Mouse (Mus musculus) induced T-regulatory cell, adult 2 months (primary cell): Measurements from ENCODE around the gene Abtb2.
A peak's percentile ranks its signal among the peaks of the same experiment; 100 is the strongest.

Source experiments
- DNase-seq: peaks from one replicate; pipeline ENCODE4 v3.0.0-alpha.2; 2012; ENCODE audit warnings: low read depth

Abtb2 gene

DNA sequence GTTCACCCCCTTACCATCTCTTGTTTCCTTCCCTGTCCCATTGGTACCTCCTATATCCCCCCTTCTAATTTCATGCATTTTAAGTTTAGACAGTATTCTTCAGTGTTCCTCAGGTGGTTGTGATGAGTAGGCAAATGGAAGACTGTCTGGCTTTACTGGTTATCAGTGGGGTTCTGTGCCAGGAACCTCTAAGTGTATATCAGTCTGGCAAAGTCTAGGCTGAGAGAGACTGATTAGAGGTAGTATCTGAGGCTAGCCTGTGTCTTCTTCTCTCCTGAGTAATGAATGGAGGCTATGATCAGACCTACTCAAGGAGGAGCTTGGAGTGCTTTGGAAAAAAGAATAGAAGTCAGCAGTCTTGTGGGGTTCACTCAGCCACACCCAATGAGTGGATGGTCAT, 18.0 kb downstream of the Abtb2 start:
- no peak for DNase-seq

GRCm38 (mm10) chr2:103586423-103586822, 20.3 kb downstream of the Abtb2 start:
- no peak for DNase-seq

DNA sequence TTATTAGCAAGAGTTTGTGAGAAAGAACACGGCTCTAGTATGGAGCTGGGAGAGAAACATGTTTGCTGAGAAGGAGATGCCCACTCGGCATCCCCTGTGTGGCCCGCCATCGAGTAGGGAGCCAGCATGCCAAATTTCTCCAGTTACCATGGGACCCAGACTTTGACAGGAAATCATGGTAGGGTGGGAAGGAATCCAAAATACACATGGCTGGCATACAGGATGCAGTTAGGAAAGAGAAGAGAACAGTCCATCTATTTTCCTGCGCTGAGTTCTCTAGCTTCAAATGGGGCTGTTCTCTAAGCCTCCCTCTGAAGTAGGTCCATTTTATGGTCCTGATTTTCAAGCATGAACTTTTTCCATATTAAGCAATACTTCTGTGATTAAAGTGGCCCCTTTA, 22.7 kb downstream of the Abtb2 start:
- no peak for DNase-seq

GRCm38 (mm10) chr2:103589400-103589799, 23.3 kb downstream of the Abtb2 start:
- DNase-seq: no peak

DNA sequence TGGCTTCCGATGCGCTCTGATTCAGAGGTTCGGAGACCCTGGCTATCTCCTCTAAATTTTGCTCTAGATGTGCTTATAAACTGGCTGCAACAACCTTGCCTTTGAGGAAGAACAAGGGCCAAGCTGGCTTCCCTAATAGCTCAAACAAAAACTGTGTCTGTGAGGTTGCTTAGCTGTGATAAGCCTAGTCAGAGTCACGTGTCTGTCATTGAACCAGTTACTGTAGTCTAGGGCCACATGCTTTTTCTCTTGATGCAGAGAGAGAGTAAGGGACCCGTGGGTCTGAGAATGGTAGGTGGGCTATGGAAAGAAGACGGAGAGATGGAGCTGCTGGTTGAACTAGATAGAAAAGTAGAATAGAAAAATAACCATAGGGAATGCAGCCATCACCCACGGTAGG, 24.5 kb downstream of the Abtb2 start:
- no peak for DNase-seq

- DNase-seq: no peak
Observed at GRCm38 (mm10) chr2:103591742-103592590, 25.9 kb downstream of the Abtb2 start.

GRCm38 (mm10) chr2:103592591-103592929, 26.4 kb downstream of the Abtb2 start:
- DNase-seq: no peak

- DNase-seq: no peak
Observed at GRCm38 (mm10) chr2:103594592-103595011, 28.5 kb downstream of the Abtb2 start.

DNA sequence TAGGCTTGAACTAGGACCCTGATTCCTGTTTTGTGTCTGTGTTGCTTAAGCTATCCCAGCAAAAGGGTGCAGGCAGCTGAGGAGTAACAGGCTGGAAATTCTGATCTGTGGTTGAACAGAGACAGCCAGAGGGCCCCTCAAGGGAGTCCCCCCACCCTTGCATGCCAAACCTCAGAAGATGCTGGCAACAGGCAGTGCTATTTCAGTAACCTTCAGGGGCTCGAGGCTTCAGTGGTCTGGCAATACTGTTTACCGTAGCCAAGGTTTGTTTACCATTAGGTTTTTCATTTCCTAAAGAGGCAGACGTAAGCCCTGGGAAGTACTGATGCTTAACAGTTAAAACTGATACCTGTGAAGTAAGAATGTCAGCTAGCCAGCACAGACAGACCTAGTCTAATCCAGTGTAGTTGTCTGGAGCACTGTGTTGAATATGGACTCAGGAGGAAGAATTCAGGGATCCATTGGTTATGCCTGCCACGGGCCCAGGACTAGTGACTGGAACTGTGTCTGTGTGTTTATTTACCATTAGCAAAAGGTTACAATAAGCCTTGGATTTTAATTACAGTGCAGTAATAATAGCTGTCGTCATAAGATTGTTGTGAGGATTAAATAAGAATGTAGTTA, 29.0 kb downstream of the Abtb2 start:
- no peak for DNase-seq

GRCm38 (mm10) chr2:103599296-103599695, 33.2 kb downstream of the Abtb2 start:
- no peak for DNase-seq

GRCm38 (mm10) chr2:103600165-103600891, 34.2 kb downstream of the Abtb2 start:
- DNase-seq: peak; percentile 70

DNA sequence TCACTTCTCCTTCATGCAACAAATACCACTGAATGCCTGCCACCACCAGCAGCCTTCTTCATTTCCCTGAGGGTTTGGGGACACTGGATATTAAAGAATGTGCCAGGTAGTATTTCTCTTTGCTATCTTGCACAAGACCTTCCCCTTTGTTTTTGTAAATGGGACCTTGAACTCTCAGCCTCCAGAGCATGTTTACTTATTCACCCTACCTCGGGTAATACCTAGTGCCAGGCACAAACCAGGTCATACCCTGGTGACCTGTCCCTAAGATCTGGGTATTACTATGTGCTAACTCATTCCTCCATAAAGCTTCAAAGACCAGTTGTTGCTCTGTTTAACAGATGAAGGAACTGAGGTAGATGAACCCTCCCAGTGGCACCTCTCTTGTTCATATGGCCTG, 35.0 kb downstream of the Abtb2 start:
- DNase-seq: peak; percentile 18

GRCm38 (mm10) chr2:103601531-103601930, 35.4 kb downstream of the Abtb2 start:
- no peak for DNase-seq

- no peak for DNase-seq
Observed at GRCm38 (mm10) chr2:103603209-103603608, 37.1 kb downstream of the Abtb2 start.

- DNase-seq: no peak
Observed at GRCm38 (mm10) chr2:103603869-103604268, 37.8 kb downstream of the Abtb2 start.

- DNase-seq: no peak
Observed at GRCm38 (mm10) chr2:103605805-103606498, 39.8 kb downstream of the Abtb2 start.

GRCm38 (mm10) chr2:103607926-103608325, 41.8 kb downstream of the Abtb2 start:
- no peak for DNase-seq

- no peak for DNase-seq
Observed at GRCm38 (mm10) chr2:103608947-103609346, 42.8 kb downstream of the Abtb2 start.

GRCm38 (mm10) chr2:103609499-103609898, 43.4 kb downstream of the Abtb2 start:
- no peak for DNase-seq

DNA sequence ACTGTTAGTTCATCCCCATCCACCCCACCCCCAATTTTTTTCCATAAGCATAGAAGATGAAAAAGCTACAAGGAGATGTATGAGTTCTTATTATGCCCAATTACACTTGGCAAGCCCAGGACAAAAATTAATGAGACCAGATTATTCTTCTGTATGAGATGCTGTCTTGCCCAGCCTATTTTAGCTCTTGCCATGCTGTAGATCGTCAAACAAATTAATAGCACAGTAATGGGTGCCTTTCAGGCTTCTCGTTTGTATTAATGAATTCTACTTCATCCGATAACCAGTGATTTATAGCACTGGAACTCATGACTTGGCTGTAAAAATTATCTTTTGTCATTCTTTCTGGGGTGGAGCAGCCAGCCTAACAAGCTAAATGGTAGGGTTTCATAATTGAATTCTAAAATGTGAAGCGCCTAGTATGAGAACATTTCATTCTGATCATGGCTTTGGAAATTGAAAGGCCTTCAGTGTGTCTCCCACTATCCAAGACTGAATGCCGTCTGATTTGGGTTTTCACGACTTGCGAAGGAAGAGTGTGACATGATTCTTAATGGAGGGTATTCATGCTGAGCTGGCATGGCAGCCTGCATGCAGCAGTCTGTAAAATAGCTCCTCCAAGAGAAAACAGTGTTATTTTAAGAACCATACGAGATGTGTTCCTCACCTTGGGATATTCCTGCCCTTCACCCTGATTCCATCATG, 44.9 kb downstream of the Abtb2 start:
- DNase-seq: no peak

DNA sequence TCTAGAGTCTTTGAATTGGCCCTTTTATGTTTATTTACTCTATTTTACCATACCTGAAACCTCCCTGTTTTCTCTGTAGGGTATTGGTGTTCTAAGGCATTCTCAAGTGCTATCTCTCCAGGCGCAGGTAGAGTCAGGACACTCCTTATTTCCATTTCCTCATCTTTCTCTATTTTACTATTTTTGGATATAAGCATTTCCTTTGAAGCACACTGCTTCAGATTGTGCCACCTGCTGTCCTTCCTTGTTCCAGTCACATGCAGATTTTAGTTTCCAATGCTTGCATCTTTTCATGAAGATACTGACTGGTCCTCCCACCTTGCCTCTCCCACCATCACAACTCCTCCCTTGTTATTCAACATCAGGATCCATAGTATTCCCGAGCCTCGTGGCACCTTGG, 47.8 kb downstream of the Abtb2 start:
- no peak for DNase-seq

DNA sequence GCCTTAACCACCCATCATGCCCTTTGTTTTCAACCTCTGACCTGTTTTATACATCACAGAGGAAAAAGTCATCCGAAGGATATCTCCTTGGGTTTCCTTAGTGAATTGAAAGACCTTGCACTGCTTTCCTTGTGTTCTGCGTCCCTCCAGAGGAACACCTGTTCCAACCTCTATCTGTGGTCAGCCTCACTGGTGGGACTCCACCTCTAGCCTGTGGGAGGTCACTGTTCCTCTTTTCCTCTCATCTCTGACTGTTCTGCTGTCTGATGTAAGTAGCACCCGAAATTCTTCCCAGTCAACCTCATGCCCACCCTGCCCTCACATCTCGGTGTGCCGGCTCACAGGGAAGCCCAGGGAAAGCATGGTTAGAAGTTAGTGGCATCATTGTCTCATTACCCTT, 48.9 kb downstream of the Abtb2 start:
- no peak for DNase-seq
